Mouse (Mus musculus): ENCODE results near the gene Itih3.

Gene Itih3

DNA sequence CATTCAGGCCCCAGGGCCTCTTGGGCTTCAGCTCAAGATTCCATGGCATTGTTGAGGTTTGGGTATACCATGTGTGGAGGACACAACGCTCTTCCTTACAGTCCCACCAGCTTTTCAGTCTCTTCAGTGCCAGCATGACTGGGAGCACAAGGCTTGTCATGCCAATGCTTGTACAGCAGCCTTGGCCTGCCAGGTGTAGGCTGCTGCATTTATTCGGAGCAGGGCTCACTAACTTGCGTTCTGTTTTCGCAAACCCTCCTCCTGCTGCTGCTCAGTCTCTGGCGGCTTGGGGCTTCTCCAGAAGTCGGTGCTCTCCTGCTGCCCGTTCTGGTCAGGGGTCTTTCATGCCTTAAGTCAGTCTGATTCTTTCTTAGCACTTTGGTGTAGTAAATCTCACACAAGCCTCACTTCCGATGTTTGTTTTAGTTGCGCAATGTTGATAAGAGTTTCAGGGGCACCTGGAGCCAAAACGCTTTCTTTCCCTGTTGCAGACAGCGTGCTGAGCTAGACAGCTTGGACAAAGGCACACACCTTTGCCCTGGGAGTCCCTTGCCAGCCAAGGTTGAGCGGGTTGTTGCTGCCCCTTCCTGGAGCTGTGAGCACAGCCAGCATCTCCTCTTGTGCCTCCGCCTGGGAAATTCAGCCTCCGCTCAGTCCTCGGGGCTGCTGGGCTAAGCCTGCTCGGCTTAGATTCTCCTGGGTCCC, 62.0 kb downstream of the Itih3 start:
- DNase-seq (ENCODE audit: low read depth): no peak
